Mouse (Mus musculus) T-cell, adult 2 months (primary cell): ENCODE results near the gene Pcdh9.

ENCODE experiments used
- DNase-seq: peaks from one replicate; pipeline ENCODE4 v3.0.0; 2022; ENCODE audit warnings: low spot score

Gene Pcdh9

GRCm38 (mm10) chr14:93553771-93554170 lies 336.7 kb downstream of the Pcdh9 start:
- no peak for DNase-seq

- no peak for DNase-seq
Measured at GRCm38 (mm10) chr14:93545575-93545974, 344.9 kb downstream of the Pcdh9 start.

DNA sequence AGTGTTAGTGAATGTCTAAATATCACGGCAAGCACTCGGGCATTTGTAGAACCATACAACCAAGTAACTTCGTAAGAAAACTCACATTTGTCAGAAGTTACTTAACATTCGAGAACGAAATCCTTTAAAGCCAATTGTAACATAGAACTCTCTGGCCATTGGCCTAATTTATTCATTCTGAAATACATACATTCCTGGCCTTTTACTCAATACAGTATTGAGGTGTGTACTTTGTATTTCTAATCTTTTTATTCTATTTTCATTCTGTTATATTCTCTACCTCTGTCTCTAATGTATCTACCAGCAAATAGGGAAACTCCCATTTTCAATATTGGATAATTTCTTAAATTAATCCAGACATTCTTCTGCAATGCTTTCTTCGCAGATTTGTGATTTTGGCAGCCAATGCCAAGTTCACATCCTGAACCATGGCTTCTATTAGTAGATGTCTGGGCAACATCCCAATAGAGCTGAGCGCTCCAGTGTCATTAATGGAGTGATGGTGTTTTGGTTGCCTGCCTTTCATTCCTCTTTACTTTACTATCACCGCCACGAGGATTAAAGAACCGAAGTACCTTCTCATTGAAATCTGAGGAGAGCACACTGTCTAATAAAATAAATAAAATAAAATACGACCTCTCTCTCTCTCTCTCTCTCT lies 346.4 kb downstream of the Pcdh9 start:
- no peak for DNase-seq

GRCm38 (mm10) chr14:93543561-93543960 lies 346.9 kb downstream of the Pcdh9 start:
- no peak for DNase-seq

DNA sequence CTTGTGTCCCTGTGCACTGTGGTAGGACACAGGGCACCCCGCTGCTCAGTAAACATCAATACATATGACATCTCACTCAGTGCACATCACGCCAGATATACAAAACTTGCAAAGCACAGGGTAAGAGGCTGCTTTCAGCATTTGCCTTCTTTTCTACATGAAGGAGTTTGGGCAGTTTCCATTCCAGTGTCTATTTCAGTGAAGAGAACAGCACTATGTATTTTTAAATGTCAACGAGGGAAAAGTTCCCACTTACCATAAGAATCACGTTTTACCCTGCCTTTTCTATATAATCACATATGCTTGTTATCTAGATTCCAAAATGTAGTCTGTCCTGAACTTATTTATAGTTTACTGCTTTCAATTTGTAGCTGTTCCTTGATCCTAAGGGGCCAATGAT lies 355.6 kb downstream of the Pcdh9 start:
- no peak for DNase-seq

- no peak for DNase-seq
Measured at GRCm38 (mm10) chr14:93523430-93523829, 367.0 kb downstream of the Pcdh9 start.

- DNase-seq = no peak
Measured at GRCm38 (mm10) chr14:93520166-93520565, 370.3 kb downstream of the Pcdh9 start.

- DNase-seq = no peak
Measured at GRCm38 (mm10) chr14:93516679-93517078, 373.8 kb downstream of the Pcdh9 start.

- no peak for DNase-seq
Measured at GRCm38 (mm10) chr14:93506107-93506506, 384.4 kb downstream of the Pcdh9 start.

GRCm38 (mm10) chr14:93498813-93499690 lies 391.4 kb downstream of the Pcdh9 start:
- DNase-seq = no peak

DNA sequence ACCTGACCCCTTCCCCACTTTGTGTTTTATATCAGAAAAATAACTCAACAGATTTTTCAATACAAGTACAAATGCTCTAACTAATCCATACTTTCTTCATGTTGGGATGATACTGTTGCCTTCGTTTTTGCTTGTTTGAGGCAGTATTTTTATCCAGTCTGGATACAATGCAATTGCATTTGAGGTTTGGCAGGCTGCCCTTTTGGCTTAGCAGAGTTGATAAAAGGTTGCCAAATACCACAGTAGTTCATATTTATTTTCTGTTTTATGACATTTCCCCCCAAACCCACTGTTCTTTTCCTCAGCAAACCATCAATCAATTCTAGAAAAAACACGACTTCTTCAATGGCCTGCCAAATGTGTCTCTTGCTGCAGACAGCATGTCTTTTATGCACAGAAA lies 415.5 kb downstream of the Pcdh9 start:
- no peak for DNase-seq

DNA sequence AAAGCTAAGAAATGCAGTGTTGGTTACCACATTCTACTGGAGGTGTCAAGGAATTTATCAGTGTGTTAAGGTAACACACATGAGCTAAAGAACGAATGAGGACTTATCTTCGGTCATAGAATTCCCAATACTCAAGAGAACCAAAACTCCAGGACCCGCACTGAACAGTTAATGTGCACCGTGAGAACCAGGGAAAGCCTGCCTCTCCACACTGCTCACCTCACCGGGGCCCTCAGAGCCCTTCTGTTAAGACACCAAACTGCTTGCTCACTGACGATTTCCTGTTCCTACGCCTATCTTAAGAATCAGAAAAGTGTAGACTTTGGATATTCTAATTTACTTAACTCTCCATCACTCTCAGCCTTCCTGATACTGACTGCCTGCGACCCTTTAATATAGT lies 418.0 kb downstream of the Pcdh9 start:
- no peak for DNase-seq

GRCm38 (mm10) chr14:93463360-93463892 lies 427.1 kb downstream of the Pcdh9 start:
- DNase-seq = no peak

- DNase-seq = no peak
Measured at GRCm38 (mm10) chr14:93450930-93451665, 439.4 kb downstream of the Pcdh9 start.

- DNase-seq = no peak
Measured at GRCm38 (mm10) chr14:93441852-93442251, 448.6 kb downstream of the Pcdh9 start.

GRCm38 (mm10) chr14:93437226-93437625 lies 453.3 kb downstream of the Pcdh9 start:
- no peak for DNase-seq

DNA sequence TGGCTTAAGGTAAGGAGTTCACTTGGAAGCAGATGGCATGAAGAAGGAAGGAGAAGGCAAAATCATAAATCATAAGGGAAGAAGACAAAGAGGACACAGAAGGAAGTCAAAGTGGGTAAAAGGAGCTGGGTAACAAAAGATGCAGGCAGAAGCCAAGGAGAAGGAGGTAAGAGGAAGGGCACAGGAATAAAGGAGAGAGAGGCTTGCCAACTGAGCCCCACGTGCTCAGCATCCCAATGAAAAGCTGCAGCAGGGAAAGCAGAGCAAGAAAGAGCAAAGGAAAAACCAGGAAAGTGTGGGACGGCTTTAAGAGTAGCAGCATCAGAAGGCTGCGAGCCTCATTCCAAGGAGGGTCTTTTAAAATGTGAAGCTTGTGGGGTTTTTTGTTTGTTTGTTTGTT lies 473.7 kb downstream of the Pcdh9 start:
- no peak for DNase-seq

DNA sequence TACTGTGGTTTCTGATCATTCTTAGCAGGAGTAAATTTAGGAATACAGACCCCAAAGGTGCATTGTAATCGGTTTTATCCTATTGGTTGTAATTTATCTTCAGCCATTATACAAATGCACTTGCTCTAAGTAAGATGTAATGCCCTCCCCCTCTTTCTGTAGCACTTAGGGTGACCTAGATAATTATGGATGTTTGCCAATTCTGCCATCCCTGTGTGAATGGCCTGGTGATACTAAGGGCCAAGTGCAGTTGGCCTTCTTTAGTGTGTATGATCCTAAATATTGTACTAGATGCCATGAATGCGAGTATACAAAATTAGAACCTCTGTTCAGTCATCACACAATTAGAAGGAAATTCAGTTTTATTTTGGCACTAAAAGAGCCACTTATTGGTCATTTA lies 475.0 kb downstream of the Pcdh9 start:
- DNase-seq = no peak

DNA sequence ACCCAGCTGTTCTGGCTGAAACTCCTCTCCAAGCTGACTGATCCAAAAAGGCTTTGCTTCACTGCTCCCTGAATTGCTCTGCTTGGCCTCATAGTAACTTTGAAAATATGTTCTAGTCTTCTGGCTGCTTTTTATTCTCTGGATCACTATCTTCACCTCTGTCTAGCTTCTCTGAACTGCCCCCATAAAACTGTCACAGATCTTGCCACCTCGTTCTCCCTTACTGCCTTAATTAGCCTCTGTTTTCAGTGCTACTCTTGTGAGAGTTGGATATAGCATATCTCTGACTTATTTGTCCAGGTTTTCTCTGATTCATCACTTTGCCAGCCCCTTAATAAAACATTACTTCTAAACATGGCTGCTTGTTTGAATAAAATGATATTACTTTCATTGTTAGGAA lies 481.2 kb downstream of the Pcdh9 start:
- no peak for DNase-seq

- DNase-seq = no peak
Measured at GRCm38 (mm10) chr14:93407747-93408146, 482.7 kb downstream of the Pcdh9 start.

DNA sequence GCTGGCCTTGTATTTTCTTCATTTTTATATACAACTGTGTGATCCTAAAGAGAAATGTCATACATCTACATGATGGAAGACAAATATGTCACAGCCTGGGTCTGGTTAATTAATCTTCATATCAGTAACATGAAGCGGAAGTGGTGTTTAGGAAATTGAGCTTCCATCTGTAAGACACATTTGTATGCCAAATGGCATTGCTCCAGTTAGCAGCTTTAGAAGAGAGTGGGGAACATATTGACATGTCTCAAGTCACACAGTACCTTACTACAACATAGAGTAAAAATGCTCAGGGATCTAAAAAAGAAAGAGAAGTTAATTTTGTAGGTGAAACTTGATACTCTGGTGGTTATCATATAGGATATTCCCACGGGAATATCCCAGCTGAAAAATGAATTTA lies 505.4 kb downstream of the Pcdh9 start:
- DNase-seq = no peak

DNA sequence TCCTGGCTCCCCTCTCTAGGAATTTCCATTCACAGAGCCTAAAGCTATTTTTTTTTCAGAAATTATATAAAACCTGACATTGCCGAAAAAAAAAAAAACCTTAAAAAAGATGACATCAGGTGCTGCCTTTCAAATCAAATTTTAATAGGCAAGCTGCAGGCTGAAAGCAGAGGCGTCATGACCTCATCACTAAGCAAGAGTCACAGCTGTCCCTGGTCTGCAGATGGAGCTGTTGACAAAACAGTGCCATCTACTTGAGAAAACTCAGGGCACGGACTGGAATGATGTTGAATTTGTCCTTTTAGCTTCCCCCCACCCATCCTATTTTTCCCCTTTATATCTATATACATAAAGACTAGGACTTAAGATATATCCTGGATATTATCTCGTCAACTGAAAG lies 509.3 kb downstream of the Pcdh9 start:
- DNase-seq = no peak

GRCm38 (mm10) chr14:93380757-93381156 lies 509.7 kb downstream of the Pcdh9 start:
- no peak for DNase-seq
